Mouse (Mus musculus) C2C12 (cell line): Measurements from ENCODE around the gene Fads3.

Source experiments
- CEBPB ChIP-seq: IDR thresholded peaks from one replicate; pipeline ENCODE4 v1.6.1; 2011; ENCODE audit warnings: low read depth, mild to moderate bottlenecking, control low read depth, moderate library complexity
- CTCF ChIP-seq: IDR thresholded peaks from one replicate; pipeline ENCODE4 v1.5.1; 2011; ENCODE audit not compliant: control insufficient read depth, insufficient read depth, insufficient read length
- FOSL1 ChIP-seq: IDR thresholded peaks from one replicate; pipeline ENCODE4 v1.8.0; 2011; ENCODE audit warnings: mild to moderate bottlenecking, low read length; ENCODE audit not compliant: poor library complexity, insufficient read depth, severe bottlenecking
- MAX ChIP-seq: IDR thresholded peaks from one replicate; pipeline ENCODE4 v1.6.1; 2011; ENCODE audit warnings: mild to moderate bottlenecking, control low read depth
- MYOG ChIP-seq: IDR thresholded peaks from one replicate; pipeline ENCODE4 v1.6.1; 2011; ENCODE audit not compliant: control insufficient read depth, insufficient read length; ENCODE audit errors: extremely low read depth
- USF1 ChIP-seq: IDR thresholded peaks from one replicate; pipeline ENCODE4 v1.6.1; 2011; ENCODE audit warnings: low read depth, mild to moderate bottlenecking, control low read depth, moderate library complexity

- TF ChIP-seq FOSL1 (no peak), CEBPB (no peak), CTCF (no peak), USF1 (no peak), MAX (no peak), MYOG (no peak)
Measured at GRCm38 (mm10) chr19:10049533-10049932, 8.2 kb downstream of the Fads3 start.
